Mouse (Mus musculus) left cerebral cortex, adult 8-10 months (tissue): ENCODE measurements around the gene Thsd4. TPM values are rescaled to one million over a fixed set of nuclear protein-coding genes. Genes with fewer than 3 reads are reported as not detected.
A peak's percentile ranks its signal among the peaks of the same experiment; 100 is the strongest.

Source experiments
- DNase-seq, 2 experiments: peaks; one replicate each; pipeline ENCODE4 v3.0.0; 2022; ENCODE audit warnings: low spot score in 2 of 2
- total RNA-seq, 4 experiments: library from RNA; stranded (reverse); gene quantifications; 2 replicates each; pipeline ENCODE4 v1.2.4; 2022

The Thsd4 gene
- total RNA-seq, 4 experiments from 2014 or later = 5.3 to 6.3 (median 5.9) TPM

DNA sequence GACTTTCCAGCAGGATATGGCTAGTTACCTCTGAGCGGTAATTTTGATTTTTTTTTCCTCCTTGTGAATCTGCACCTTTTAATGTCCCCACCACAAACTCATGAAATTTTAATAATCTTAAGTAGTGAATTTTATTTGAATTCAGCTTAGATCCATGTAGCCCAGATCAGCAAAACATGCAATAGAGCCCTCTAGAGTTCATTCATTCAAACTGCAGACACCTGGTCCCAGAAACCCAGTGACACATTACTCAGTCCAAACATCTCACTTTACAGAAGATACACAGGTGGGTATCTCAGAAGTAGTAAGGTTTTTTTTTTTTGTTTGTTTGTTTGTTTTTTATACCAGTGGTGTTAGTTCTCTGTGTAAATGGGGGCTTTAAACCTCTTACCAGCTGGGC lies 368.9 kb downstream of the Thsd4 start:
- DNase-seq = no peak

DNA sequence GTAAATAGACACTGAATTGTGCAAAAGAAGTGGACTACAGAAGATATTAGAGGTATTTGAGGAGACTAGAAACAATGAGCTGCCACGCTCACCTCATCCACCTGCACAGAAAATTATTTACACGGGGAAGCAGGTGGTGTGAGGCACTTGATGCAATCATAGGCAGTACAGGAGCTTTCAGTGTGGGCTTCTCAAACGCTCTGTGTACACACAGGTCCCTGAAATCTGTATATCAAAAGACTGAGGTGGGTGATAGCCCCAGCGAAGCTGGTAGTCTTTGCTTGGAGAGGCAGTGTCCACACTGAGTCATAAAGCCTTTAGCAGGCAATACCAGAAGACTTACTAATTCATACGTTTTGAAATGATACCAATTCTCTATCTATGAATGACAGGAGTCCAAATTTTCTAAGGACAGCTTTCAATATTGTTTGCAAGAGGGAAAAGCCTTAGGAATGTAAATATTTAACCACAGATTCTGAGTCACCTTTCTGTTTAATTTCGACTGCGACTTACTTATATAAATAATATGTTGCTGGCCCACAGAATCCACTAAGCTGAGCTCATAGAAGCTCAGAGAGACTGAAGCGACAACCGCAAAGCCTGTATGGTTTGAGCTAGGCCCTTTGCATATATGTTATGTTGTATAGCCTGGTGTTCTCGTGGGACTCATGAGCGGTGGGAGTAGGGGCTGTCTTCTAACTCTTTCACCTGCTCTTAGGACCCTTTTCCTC lies 369.8 kb downstream of the Thsd4 start:
- DNase-seq = no peak

DNA sequence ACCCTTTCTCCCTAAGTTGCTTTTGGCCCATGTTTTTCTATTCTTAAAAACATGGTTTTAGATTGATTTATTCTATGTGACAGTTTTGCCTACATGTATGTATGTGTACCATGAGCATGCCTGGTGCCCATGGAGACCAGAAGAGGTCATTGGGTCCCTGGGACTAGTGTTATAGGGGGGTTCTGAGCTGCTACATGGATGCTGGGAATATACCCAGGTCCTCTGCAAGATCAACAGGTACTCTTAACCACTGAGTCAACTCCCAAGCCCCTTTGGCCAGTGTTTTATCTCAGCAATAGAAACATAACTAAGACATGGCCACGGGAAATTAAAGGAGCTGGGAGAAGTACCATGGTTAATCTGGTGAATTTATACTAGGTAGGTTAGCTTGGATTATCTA lies 371.3 kb downstream of the Thsd4 start:
- no peak for DNase-seq

DNA sequence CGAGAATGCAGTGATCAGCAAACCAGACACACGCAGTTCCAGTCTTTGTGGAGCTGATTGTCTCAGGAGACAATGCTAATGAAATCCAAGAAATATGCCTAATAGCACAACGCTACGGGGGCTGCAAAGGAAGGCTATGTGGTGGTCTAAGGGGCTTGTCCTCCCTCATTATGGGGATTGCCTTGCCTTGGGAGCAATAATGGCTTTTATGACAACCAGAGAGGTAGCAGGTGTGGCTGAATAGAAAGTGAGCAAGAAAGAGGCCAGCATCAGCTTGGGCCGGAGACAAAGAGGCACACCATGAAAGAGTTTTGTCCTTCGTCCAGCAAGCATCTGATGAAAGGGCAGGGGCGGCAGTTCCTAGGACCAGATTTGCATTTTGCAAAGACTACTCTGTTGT lies 372.9 kb downstream of the Thsd4 start:
- no peak for DNase-seq

DNA sequence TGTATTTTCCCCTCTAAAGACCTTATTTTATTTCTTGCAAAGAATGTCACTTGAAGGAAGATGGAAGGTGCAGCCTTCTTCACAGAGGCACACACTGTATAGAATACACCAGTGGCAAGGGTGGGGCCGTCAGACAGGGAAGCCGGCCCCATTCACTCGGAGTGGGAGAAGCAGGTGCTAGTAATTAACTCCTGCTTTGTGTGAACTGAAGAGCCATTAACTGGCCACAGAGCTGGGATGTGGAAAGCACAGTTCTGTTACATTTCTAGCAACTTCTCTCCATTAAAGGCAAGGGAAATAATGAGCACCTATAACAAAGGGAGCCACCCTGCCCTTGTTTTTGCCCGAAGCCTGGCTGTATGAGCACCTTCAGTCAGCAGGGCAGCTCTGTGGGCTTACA lies 374.4 kb downstream of the Thsd4 start:
- DNase-seq = no peak

DNA sequence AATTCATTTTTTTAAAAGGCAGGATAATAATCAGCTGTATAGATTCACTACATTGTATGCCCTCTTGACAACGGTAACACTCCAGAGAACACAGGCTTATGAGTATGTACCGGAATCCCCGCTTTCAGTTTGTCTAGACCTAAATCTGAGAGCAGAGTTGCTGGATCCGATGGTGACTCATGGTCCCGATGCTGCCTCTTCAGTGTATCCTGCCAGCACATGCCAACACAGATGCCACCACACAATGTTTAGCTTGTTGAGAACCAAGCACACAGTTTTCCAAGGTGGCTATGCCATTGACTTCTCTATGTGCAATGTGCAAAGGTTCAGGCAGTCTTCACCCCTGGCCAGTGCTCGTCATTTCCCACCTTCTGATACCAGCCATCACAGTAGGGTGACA lies 378.0 kb downstream of the Thsd4 start:
- DNase-seq = peak in 1 of 2 experiments; percentile 56

DNA sequence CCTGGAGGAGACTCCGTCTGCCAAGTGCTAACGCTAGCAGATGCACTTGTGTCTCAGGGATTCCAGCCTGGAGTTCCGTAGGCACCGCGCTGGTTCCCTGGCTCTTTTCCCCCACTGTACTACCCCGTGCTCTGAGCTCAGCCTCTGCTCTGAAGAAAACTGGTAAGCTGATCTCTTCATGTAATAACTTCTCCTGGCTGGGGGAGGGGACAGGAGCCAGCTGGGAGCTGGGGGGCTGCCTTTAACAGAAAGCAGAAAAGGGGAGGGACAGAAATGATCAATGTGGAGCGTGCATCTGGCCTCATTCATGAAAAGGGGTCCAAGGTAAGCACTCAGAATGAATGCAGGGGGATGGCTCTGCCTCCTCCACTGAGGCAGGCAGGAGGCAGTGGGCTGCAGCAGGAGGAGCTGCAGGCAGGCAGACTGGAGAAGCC lies 380.7 kb downstream of the Thsd4 start:
- no peak for DNase-seq

DNA sequence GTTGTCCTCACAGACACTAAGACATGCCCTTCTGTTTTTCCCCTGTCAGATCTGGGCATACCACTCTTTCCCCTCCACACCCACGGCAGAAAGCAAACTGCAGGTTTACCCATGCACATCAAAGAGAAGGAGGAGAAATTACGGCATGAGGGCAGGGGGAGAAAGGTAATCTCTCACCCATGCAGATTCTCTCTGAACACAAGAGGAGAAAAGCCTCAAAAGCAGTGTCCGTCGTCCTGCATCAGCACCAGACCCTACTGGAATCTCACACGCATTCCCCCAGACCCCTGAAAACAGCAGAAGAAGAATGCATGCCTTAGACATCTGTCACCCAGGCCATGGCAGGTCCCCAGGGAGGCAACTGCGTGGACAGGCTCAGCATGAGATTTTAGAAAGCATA lies 381.4 kb downstream of the Thsd4 start:
- no peak for DNase-seq

DNA sequence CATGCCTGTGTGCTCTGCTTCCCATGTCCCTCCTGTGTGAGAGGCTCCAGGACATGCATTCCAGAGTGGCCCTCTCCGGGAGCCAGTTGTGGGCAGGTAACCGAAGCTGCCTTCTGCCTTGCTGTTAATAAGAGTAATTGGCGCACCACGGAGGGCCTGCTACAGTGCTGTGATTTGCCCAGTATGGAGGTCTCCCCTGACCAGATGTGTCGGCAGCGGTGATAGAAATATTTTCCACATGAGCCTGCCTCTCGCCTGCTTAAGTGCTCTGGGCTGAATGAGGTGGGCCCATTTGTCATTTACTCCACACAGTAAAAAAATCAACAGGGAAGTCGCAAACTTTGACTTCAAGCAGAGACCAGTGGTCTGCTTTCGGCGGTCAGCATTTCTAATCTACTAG lies 382.4 kb downstream of the Thsd4 start:
- DNase-seq = no peak

DNA sequence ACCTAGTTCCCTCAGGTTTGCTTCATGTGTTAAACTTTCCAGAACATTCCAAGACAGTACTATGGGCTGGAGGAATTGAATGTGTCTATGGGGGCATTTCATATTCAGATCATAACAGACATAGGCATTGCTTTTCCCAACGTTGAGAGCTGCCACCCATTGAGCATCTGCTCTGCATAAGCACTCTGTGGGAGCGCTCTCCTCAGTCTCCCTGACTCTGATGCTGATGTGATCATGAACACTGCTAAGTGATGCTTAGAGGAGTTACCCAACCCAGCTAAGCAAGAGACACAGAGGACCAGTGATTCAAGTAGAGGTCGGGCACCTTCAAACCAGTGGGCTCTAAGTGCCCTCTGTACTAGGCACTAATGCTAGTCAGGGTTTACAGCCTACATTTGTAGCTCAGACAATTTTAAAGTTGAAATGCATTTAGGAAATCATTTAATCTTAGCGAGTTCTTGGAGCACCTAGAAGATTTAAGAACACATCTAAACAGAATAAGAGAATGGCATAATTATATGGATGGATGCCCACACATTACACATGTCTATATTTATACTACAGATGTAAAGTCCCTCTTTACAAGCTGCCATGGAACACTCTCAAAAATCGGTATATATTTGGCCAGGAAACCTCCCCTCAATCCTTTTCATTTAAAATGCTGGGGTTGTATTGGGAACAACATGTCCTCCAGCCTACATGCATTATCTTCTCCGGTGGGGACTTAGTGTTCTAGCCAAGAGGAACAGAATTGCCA lies 392.4 kb downstream of the Thsd4 start:
- DNase-seq = no peak

DNA sequence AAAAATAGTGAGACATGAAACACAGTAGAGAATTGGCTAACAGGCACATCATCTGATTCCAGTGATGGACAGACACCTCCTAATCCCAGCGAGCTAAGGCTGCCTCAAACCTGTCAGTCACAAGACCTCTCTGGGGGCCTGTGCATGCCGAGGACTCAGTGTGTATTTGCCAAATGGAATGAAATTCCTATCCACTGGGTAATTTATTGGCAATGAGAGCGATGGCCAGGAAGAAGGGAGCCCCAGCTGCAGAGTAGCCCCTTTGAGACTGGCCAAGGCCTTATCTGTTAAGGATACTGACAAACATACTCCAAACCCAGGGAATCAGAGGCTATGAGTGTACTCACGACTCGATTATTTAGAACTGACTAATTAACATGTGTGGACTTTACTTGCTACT lies 394.9 kb downstream of the Thsd4 start:
- DNase-seq = no peak

DNA sequence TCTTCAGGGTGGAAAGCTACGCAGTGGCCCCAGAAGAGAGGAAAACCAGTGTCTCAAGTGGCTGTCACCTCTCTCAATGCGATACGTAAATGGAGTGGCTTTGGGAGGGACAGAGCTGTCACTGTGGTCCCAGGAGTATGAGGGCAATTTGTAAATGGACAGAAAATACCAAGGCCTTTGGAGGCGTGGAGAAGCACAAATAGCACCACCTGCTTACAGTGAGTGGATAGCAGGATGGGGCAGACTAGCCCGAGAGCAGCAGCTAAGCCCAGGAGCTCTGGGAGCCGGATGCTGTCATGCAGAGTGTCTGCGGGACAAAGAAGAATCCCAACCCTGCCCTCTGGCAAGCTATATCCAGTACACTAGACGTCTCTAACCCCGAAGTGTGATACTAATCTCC lies 397.7 kb downstream of the Thsd4 start:
- DNase-seq = no peak

DNA sequence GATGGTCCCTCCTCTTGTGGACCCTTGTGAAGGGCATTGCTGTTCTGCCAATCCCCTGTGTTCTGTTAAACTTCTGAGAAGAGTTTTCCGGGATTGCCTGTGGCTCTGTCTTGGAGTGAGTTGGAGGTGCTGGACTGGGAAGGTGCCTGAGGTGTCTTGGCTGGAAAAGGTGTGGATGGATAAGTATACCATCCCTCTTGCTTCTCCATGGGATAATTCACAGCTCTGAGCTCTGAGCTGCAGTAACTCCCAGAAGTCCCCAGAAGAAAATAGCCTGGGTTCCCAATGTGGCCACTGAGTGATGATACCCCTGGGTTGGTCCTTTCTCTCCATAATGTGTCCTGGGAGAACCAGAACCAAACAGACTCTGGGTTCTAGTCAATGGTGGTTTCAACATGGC lies 398.8 kb downstream of the Thsd4 start:
- no peak for DNase-seq

DNA sequence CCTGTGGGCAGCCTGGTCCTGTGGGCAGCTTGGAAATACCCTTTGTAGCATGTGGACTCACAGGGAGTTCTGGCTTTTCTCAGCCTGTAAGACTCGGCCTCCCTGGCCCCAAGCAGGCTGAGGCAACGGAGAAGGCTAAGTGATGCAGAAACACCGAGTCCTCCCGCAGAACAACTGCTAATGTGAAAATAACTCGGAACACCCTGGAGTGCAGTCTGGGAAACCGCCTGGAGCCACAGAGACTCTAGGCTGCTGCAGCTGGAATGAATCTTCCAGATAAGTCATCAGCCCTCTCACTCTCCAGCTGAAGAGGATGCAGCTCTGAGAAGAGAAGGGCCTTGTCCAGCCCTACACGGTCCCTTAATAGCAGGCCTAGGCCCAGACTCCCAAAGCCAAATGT lies 402.0 kb downstream of the Thsd4 start:
- DNase-seq = no peak

DNA sequence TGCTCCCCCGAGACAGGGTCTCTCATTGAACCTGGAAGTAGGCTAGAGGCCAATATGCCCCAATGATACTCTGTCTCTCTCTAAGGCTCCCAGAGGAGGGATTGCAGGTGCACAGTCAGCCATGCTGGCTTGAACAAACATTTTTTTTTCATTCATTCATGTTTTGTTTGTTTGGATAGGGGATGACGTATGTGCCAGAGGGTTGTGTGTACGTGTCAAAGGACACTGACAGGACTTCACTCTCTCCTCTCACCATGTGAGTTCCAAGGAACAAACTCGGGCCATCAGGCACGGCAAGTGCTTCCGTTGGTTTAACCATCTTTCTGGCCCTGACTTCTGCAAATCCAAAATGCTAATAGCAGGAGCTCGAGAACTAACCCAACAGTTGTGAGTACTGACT lies 404.0 kb downstream of the Thsd4 start:
- DNase-seq = no peak

DNA sequence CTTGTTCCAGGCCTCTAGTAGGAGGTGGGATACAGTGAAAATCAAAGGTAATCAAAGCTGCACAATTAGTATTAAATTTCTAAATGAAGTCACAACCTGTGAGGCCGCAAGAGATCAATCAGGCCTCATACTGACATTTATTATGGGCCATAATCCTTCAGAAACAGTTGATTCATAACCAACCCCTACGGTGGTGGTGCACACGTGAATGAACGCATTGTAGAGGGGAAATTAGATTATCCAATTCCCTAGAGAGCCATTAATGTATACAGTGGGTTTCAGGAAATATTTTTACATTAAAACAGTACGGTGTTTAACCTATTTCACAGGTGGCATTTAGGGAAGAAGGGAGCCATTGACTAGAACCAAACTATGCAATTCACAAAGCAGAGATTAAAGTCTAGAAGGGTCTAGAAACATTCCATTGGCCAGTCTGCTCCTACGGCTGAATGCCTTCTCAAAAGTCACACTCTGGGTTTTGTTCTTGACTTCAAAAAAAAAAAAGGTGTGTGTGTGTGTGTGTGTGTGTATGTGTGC lies 406.1 kb downstream of the Thsd4 start:
- DNase-seq = no peak

DNA sequence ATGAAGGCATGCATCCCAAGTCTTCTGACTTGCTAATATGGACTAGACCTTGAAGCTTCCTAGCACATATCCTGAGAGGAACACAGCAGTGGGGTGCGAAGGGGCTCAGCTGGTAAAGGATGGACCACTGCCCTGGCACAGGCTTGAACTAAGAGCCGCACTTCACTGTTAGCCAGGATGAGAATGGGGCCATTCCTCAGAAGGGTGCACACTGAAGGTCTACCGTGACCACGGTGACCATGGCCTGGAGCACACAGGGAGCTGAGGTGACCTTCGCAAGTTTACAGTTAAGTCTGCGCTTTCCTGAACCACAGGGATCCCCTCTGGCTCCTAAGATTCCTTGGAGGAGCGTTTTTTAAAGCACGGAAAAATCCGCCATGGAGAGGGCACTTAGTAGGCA lies 406.5 kb downstream of the Thsd4 start:
- DNase-seq = no peak

DNA sequence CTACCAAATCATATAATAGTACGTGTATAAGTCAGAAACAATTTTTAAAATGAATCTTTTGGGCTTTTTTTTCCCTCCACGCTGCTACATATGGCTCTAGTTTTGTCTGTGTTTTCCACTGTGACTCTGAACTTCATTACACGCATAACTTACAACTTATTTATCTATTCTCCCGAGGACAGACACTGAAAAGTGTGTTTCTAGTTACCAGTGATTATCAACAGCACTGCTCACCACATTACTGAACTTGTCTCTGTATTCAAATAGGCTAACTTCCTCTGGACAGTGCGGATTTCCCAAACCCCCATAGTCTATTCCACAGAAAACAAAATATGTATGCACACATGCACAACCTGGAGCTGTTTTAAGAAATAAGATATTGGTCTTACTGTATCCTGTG lies 411.6 kb downstream of the Thsd4 start:
- DNase-seq = no peak

DNA sequence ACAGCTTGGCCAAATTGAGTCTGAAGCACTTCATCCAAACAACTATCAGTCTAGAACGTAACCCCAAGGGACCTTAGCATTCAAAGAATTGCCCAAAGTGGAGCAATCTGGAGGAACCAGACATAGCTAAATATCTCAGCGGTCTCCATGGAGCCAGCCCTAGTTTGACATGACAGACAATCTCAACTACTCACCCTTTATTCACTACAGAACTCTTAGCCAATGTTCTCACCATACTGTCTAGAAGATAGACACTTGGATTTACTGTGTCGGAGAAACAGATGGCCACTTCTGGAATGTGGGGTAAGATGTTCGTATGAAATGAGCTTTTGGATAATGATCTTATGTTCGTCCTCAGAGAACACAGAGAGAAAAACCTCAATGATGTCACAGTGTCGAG lies 415.2 kb downstream of the Thsd4 start:
- DNase-seq = no peak

DNA sequence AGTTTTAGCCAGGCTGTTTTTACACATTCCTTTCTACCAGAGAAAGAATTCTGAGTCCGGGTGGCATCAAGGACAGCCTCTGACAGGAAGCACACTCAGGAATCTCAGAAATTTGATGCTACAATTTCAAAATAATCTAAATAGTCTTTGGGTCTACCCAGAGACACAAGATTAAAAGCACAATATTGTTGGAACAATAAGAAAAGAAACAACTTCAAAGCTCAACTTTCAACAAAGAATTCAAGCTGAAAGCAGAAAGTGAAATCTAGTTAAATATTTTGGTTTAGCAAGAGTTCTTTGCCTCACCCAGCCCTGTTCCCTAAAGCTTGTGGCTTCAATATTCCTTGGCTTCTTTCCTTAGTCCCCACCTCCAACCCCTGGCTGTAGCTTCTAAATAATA lies 415.7 kb downstream of the Thsd4 start:
- DNase-seq = no peak

DNA sequence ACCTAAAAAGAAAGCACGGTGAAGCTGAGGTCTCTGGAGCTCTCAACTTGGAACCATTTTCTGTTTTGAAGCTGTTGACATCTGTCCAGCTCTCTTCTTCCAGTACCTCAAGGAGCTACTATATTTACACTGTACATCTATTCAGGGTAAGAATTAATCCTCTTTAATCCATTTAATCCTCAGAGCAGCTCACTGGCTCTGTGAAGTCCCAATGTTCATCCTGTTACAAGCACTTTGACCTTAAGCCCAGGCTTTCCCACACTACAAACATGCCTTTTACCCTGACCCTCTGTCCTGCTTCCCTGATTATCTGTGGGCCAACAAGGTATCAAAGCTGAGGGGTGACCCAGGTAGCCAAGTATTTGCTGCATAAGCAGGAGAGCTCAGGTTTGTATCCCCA lies 427.6 kb downstream of the Thsd4 start:
- DNase-seq = no peak

DNA sequence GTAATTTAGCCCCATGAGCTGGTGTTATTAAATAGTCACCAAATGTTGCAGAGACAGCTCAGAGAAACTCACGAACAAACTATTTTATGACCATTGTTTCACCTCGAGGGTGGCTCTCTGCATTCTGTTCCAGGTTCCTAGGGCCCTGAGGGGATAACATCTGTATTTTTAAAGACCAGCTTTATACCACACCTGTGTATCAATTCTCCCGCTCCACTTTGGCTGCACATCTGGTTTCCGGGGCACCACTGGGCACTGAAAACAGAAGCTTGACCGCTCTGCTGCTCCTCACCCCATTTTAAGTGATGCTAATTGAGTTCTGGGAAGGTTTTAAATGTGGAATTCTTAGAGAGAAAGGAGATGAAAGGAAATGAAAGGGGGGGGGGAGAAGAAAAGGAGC lies 429.4 kb downstream of the Thsd4 start:
- no peak for DNase-seq

DNA sequence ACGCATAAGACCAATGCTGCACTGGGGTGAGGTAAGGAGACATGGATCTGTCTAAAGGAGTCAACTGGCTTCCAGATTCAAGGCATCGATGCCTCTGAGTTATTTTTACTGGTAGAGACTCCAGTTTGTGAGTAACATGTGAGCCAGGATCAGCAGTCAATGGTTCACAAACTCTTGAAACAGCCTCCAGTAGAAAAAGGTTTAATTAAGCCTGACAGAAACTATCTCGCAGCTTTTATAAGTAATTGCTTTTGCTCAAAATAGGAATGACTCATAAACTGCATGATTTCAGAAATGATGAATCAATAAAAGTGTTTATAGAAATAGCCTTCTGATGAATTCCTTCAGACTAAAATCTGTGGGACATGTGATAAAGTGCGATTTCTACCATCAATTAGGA lies 432.4 kb downstream of the Thsd4 start:
- DNase-seq = no peak
